Mouse (Mus musculus): ENCODE data around the gene Ak1. TPM values are rescaled to one million over a fixed set of nuclear protein-coding genes. Genes with fewer than 3 reads are reported as not detected.

Gene Ak1
- polyA plus RNA-seq, 1 experiment from 2014 or later: 117 TPM

- 91% methylated on average over 1 of the region's 1 CpGs for WGBS
- Histone ChIP-seq H3K36me3 (ENCODE audit: control insufficient read depth, insufficient read depth, low read length) (no peaks in the 10 kb centered on the region), H3K27me3 (replicated peaks; ENCODE audit: control insufficient read depth, insufficient read depth, low read length) (no peaks in the 10 kb centered on the region), H3K4me3 (ENCODE audit: low read length) (no peak overlapping the region), H3K27ac (ENCODE audit: low read depth, low read length) (no peak overlapping the region), H3K4me1 (ENCODE audit: control insufficient read depth, insufficient read depth, low read depth, low read length) (no peaks in the 10 kb centered on the region), H3K9ac (ENCODE audit: low read depth, low read length) (no peak overlapping the region), H3K4me2 (ENCODE audit: low read length) (no peak overlapping the region), H3K9me3 (ENCODE audit: control insufficient read depth, low read length) (no peaks in the 10 kb centered on the region)
- ATAC-seq: no peak
Measured at GRCm38 (mm10) chr2:32639632-32640031, 18.1 kb downstream of the Ak1 start.

- H3K27me3 ChIP-seq (replicated peaks; ENCODE audit: control insufficient read depth, insufficient read depth, low read length): no peaks in the 10 kb centered on the region
- H3K4me1 ChIP-seq (ENCODE audit: control insufficient read depth, insufficient read depth, low read depth, low read length): no peaks in the 10 kb centered on the region
- no peak overlapping the region for H3K27ac ChIP-seq (ENCODE audit: low read depth, low read length)
- ATAC-seq: no peak
- H3K4me3 ChIP-seq (ENCODE audit: low read length): no peak overlapping the region
- H3K4me2 ChIP-seq (ENCODE audit: low read length): no peak overlapping the region
- H3K9me3 ChIP-seq (ENCODE audit: control insufficient read depth, low read length): no peaks in the 10 kb centered on the region
- WGBS: 57% methylated on average over 6 of the region's 6 CpGs
- no peaks in the 10 kb centered on the region for H3K36me3 ChIP-seq (ENCODE audit: control insufficient read depth, insufficient read depth, low read length)
- no peak overlapping the region for H3K9ac ChIP-seq (ENCODE audit: low read depth, low read length)
Measured at GRCm38 (mm10) chr2:32640550-32641051, 19.0 kb downstream of the Ak1 start.

- Histone ChIP-seq H3K4me2 (ENCODE audit: low read length) (no peak overlapping the region), H3K27me3 (replicated peaks; ENCODE audit: control insufficient read depth, insufficient read depth, low read length) (no peaks in the 10 kb centered on the region), H3K4me3 (ENCODE audit: low read length) (no peak overlapping the region), H3K4me1 (ENCODE audit: control insufficient read depth, insufficient read depth, low read depth, low read length) (no peaks in the 10 kb centered on the region), H3K27ac (ENCODE audit: low read depth, low read length) (no peak overlapping the region), H3K9ac (ENCODE audit: low read depth, low read length) (no peak overlapping the region), H3K9me3 (ENCODE audit: control insufficient read depth, low read length) (no peaks in the 10 kb centered on the region), H3K36me3 (ENCODE audit: control insufficient read depth, insufficient read depth, low read length) (no peaks in the 10 kb centered on the region)
- 81% methylated on average over 5 of the region's 5 CpGs for WGBS
- ATAC-seq: no peak
Measured at GRCm38 (mm10) chr2:32641810-32642209, 20.3 kb downstream of the Ak1 start.

- H3K4me3 ChIP-seq (ENCODE audit: low read length): no peak overlapping the region
- no peak for ATAC-seq
- 57% methylated on average over 7 of the region's 7 CpGs for WGBS
Measured at GRCm38 (mm10) chr2:32642813-32643212, 21.3 kb downstream of the Ak1 start.

GRCm38 (mm10) chr2:32644083-32644482, 22.5 kb downstream of the Ak1 start:
- WGBS: 87% methylated on average over 9 of the region's 9 CpGs
- Histone ChIP-seq H3K9ac (ENCODE audit: low read depth, low read length) (no peak overlapping the region), H3K4me2 (ENCODE audit: low read length) (no peak overlapping the region)

More at GRCm38 (mm10) chr2:32642813-32643212, 21.3 kb downstream of the Ak1 start:
- no peak overlapping the region for H3K27ac ChIP-seq (ENCODE audit: low read depth, low read length)
- H3K36me3 ChIP-seq (ENCODE audit: control insufficient read depth, insufficient read depth, low read length): no peaks in the 10 kb centered on the region
- no peaks in the 10 kb centered on the region for H3K4me1 ChIP-seq (ENCODE audit: control insufficient read depth, insufficient read depth, low read depth, low read length)
- no peak overlapping the region for H3K4me2 ChIP-seq (ENCODE audit: low read length)
- H3K27me3 ChIP-seq (replicated peaks; ENCODE audit: control insufficient read depth, insufficient read depth, low read length): no peaks in the 10 kb centered on the region
- no peaks in the 10 kb centered on the region for H3K9me3 ChIP-seq (ENCODE audit: control insufficient read depth, low read length)
- no peak overlapping the region for H3K9ac ChIP-seq (ENCODE audit: low read depth, low read length)

GRCm38 (mm10) chr2:32644799-32645475, 23.4 kb downstream of the Ak1 start:
- H3K9ac ChIP-seq (ENCODE audit: low read depth, low read length): no peak overlapping the region
- H3K4me3 ChIP-seq (ENCODE audit: low read length): no peak overlapping the region
- H3K4me2 ChIP-seq (ENCODE audit: low read length): no peak overlapping the region
- H3K27ac ChIP-seq (ENCODE audit: low read depth, low read length): no peak overlapping the region
- H3K4me1 ChIP-seq (ENCODE audit: control insufficient read depth, insufficient read depth, low read depth, low read length): no peaks in the 10 kb centered on the region
- H3K27me3 ChIP-seq (replicated peaks; ENCODE audit: control insufficient read depth, insufficient read depth, low read length): no peaks in the 10 kb centered on the region
- 85% methylated on average over 8 of the region's 8 CpGs for WGBS
- no peaks in the 10 kb centered on the region for H3K9me3 ChIP-seq (ENCODE audit: control insufficient read depth, low read length)
- H3K36me3 ChIP-seq (ENCODE audit: control insufficient read depth, insufficient read depth, low read length): no peaks in the 10 kb centered on the region
- ATAC-seq: no peak

More at GRCm38 (mm10) chr2:32644083-32644482, 22.5 kb downstream of the Ak1 start:
- no peaks in the 10 kb centered on the region for H3K27me3 ChIP-seq (replicated peaks; ENCODE audit: control insufficient read depth, insufficient read depth, low read length)
- no peak for ATAC-seq
- H3K4me3 ChIP-seq (ENCODE audit: low read length): no peak overlapping the region
- H3K9me3 ChIP-seq (ENCODE audit: control insufficient read depth, low read length): no peaks in the 10 kb centered on the region
- H3K27ac ChIP-seq (ENCODE audit: low read depth, low read length): no peak overlapping the region
- H3K4me1 ChIP-seq (ENCODE audit: control insufficient read depth, insufficient read depth, low read depth, low read length): no peaks in the 10 kb centered on the region
- H3K36me3 ChIP-seq (ENCODE audit: control insufficient read depth, insufficient read depth, low read length): no peaks in the 10 kb centered on the region

- Histone ChIP-seq H3K9me3 (ENCODE audit: control insufficient read depth, low read length) (no peaks in the 10 kb centered on the region), H3K9ac (ENCODE audit: low read depth, low read length) (no peak overlapping the region), H3K27ac (ENCODE audit: low read depth, low read length) (no peak overlapping the region), H3K4me1 (ENCODE audit: control insufficient read depth, insufficient read depth, low read depth, low read length) (no peaks in the 10 kb centered on the region), H3K27me3 (replicated peaks; ENCODE audit: control insufficient read depth, insufficient read depth, low read length) (no peaks in the 10 kb centered on the region), H3K4me2 (ENCODE audit: low read length) (no peak overlapping the region), H3K4me3 (ENCODE audit: low read length) (no peak overlapping the region), H3K36me3 (ENCODE audit: control insufficient read depth, insufficient read depth, low read length) (no peaks in the 10 kb centered on the region)
- 66% methylated on average over 3 of the region's 3 CpGs for WGBS
- ATAC-seq: no peak
Measured at GRCm38 (mm10) chr2:32645647-32646046, 24.1 kb downstream of the Ak1 start.

GRCm38 (mm10) chr2:32646379-32647056, 25.0 kb downstream of the Ak1 start, which contains the start of gene Eng:
Gene Eng, plus strand, starts transcription at chr2:32646595.
- H3K4me1 ChIP-seq (ENCODE audit: control insufficient read depth, insufficient read depth, low read depth, low read length): no peaks in the 10 kb centered on the region
- H3K4me2 ChIP-seq (ENCODE audit: low read length): peak within 1 kb of the TSS; percentile 18
- H3K9me3 ChIP-seq (ENCODE audit: control insufficient read depth, low read length): no peaks in the 10 kb centered on the region
- H3K27ac ChIP-seq (ENCODE audit: low read depth, low read length): peak within 1 kb of the TSS; percentile 57; the same call in 1 of the 2 replicates
- no peaks in the 10 kb centered on the region for H3K36me3 ChIP-seq (ENCODE audit: control insufficient read depth, insufficient read depth, low read length)
- WGBS: 60% methylated on average over 31 of the region's 31 CpGs
- H3K27me3 ChIP-seq (replicated peaks; ENCODE audit: control insufficient read depth, insufficient read depth, low read length): no peaks in the 10 kb centered on the region
- peak within 1 kb of the TSS; percentile 43 for H3K9ac ChIP-seq (ENCODE audit: low read depth, low read length)
- H3K4me3 ChIP-seq (ENCODE audit: low read length): peak within 1 kb of the TSS; percentile 26
- ATAC-seq: no peak

GRCm38 (mm10) chr2:32647366-32647765, 25.8 kb downstream of the Ak1 start:
- no peaks in the 10 kb centered on the region for H3K27me3 ChIP-seq (replicated peaks; ENCODE audit: control insufficient read depth, insufficient read depth, low read length)
- no peaks in the 10 kb centered on the region for H3K36me3 ChIP-seq (ENCODE audit: control insufficient read depth, insufficient read depth, low read length)
- peak overlapping the region; percentile 26 for H3K4me3 ChIP-seq (ENCODE audit: low read length)
- H3K27ac ChIP-seq (ENCODE audit: low read depth, low read length): no peak overlapping the region; the same call in 1 of the 2 replicates
- WGBS: 83% methylated on average over 7 of the region's 7 CpGs
- H3K9ac ChIP-seq (ENCODE audit: low read depth, low read length): no peak overlapping the region
- H3K4me1 ChIP-seq (ENCODE audit: control insufficient read depth, insufficient read depth, low read depth, low read length): no peaks in the 10 kb centered on the region
- no peaks in the 10 kb centered on the region for H3K9me3 ChIP-seq (ENCODE audit: control insufficient read depth, low read length)
- no peak for ATAC-seq
- peak overlapping the region; percentile 13 for H3K4me2 ChIP-seq (ENCODE audit: low read length)
